Mouse (Mus musculus) forebrain, embryonic 10.5 days (tissue): ENCODE measurements around the gene Mtg1. TPM values are rescaled to one million over a fixed set of nuclear protein-coding genes. Genes with fewer than 3 reads are reported as not detected.

Experiments
- DNase-seq: peaks from one replicate; pipeline ENCODE4 v3.0.0-alpha.2; 2017; ENCODE audit warnings: low spot score; ENCODE audit errors: extremely low spot score
- H3K27ac ChIP-seq: fragments of 300-500 bp; sonication (generic); 2 replicates; pipeline ENCODE4 v1.5.1; 2016; ENCODE audit warnings: mild to moderate bottlenecking
- H3K27me3 ChIP-seq: fragments of 300-500 bp; sonication (generic); 2 replicates; pipeline ENCODE4 v1.6.1; 2016; ENCODE audit warnings: mild to moderate bottlenecking; ENCODE audit not compliant: poor library complexity, severe bottlenecking
- H3K36me3 ChIP-seq: fragments of 300-500 bp; sonication (generic); replicated peaks from 2 replicates; pipeline ENCODE4 v1.6.1; 2016; ENCODE audit warnings: mild to moderate bottlenecking, moderate library complexity
- H3K4me1 ChIP-seq: fragments of 300-500 bp; sonication (generic); 2 replicates; pipeline ENCODE4 v1.6.1; 2016
- H3K4me3 ChIP-seq: fragments of 300-500 bp; sonication (generic); 2 replicates; pipeline ENCODE4 v1.5.1; 2016; ENCODE audit warnings: mild to moderate bottlenecking, moderate library complexity
- H3K9me3 ChIP-seq: fragments of 300-500 bp; sonication (generic); 2 replicates; pipeline ENCODE4 v1.6.1; 2016; ENCODE audit warnings: mild to moderate bottlenecking, moderate library complexity
- WGBS: fragments of 180-500 bp; shearing (Covaris S2); methylation state at CpG from one replicate; pipeline ENCODE4 v1.1.7; 2016; 5-methylcytosine and 5-hydroxymethylcytosine counted together
- polyA plus RNA-seq: library from polyadenylated mRNA; unstranded; fragments of >200 nt; fragmentation: Nextera tagmentation; extraction: Ambion mirVana; gene quantifications from 2 replicates; pipeline ENCODE4 v1.2.1, GENCODE M21; 2016

Gene Mtg1
- polyA plus RNA-seq, 1 experiment from 2014 or later: 33.9 TPM

- Histone ChIP-seq H3K4me1 (peaks cover 9% of the 10 kb centered on the region), H3K27me3 (no peaks in the 10 kb centered on the region), H3K9me3 (no peaks in the 10 kb centered on the region), H3K27ac (no peak overlapping the region), H3K36me3 (peaks cover 10% of the 10 kb centered on the region), H3K4me3 (no peak overlapping the region)
- DNase-seq: no peak
- 90% methylated on average over 5 of the region's 5 CpGs for WGBS
Observed at GRCm38 (mm10) chr7:140135106-140135770, 2.1 kb upstream of the Mtg1 start.

- no peaks in the 10 kb centered on the region for H3K9me3 ChIP-seq
Observed at GRCm38 (mm10) chr7:140138021-140138310, 602 bp downstream of the Mtg1 start.

GRCm38 (mm10) chr7:140141350-140141749 is 4.0 kb downstream of the Mtg1 start:
- Histone ChIP-seq H3K9me3 (no peaks in the 10 kb centered on the region), H3K36me3 (peaks cover 2% of the 10 kb centered on the region; the same call in 1 of the 2 replicates), H3K4me1 (peaks cover 9% of the 10 kb centered on the region), H3K4me3 (no peak overlapping the region), H3K27me3 (no peaks in the 10 kb centered on the region), H3K27ac (no peak overlapping the region)
- DNase-seq: peak; percentile 46
- 8% methylated on average over 14 of the region's 14 CpGs for whole genome bisulfite sequencing

More at GRCm38 (mm10) chr7:140138021-140138310, 602 bp downstream of the Mtg1 start:
- no peaks in the 10 kb centered on the region for H3K27me3 ChIP-seq
- H3K4me3 ChIP-seq: peak overlapping the region; percentile 92
- no peak for DNase-seq
- H3K4me1 ChIP-seq: peaks cover 9% of the 10 kb centered on the region
- H3K36me3 ChIP-seq: 0 out of 2 replicates have a peak, but pooled peaks cover 2% of the 10 kb centered on the region
- H3K27ac ChIP-seq: peak overlapping the region; percentile 93
- 2% methylated on average over 8 of the region's 8 CpGs for WGBS

- DNase-seq: no peak
- H3K4me3 ChIP-seq: no peak overlapping the region
- peaks cover 9% of the 10 kb centered on the region for H3K36me3 ChIP-seq
- no peaks in the 10 kb centered on the region for H3K27me3 ChIP-seq
- no peak overlapping the region for H3K27ac ChIP-seq
- H3K9me3 ChIP-seq: no peaks in the 10 kb centered on the region
- no peaks in the 10 kb centered on the region for H3K4me1 ChIP-seq
- 88% methylated on average over 4 of the region's 4 CpGs for WGBS
Observed at GRCm38 (mm10) chr7:140144550-140144949, 7.2 kb downstream of the Mtg1 start.

GRCm38 (mm10) chr7:140153383-140153782 is 16.0 kb downstream of the Mtg1 start:
- H3K27me3 ChIP-seq: peaks cover 65% of the 10 kb centered on the region
- H3K27ac ChIP-seq: peak overlapping the region; percentile 58; the same call in 1 of the 2 replicates
- WGBS: 13% methylated on average over 28 of the region's 28 CpGs

GRCm38 (mm10) chr7:140153829-140154217 is 16.5 kb downstream of the Mtg1 start:
- peaks cover 24% of the 10 kb centered on the region for H3K4me1 ChIP-seq
- no peaks in the 10 kb centered on the region for H3K9me3 ChIP-seq
- DNase-seq: no peak
- 0 out of 2 replicates have a peak, but pooled peaks cover 2% of the 10 kb centered on the region for H3K36me3 ChIP-seq
- peak overlapping the region; percentile 49 for H3K4me3 ChIP-seq
- 18% methylated on average over 4 of the region's 4 CpGs for WGBS
- no peak overlapping the region for H3K27ac ChIP-seq
- H3K27me3 ChIP-seq: peaks cover 70% of the 10 kb centered on the region

More at GRCm38 (mm10) chr7:140153383-140153782, 16.0 kb downstream of the Mtg1 start:
- DNase-seq: peak; percentile 27
- Histone ChIP-seq H3K4me1 (peaks cover 24% of the 10 kb centered on the region), H3K9me3 (no peaks in the 10 kb centered on the region), H3K4me3 (peak overlapping the region; percentile 40), H3K36me3 (0 out of 2 replicates have a peak, but pooled peaks cover 2% of the 10 kb centered on the region)

GRCm38 (mm10) chr7:140154218-140154927 is 17.0 kb downstream of the Mtg1 start, which contains the start of gene Sprn:
Sprn (minus strand) TSS chr7:140154877.
- Histone ChIP-seq H3K36me3 (0 out of 2 replicates have a peak, but pooled peaks cover 2% of the 10 kb centered on the region), H3K27ac (no peak within 1 kb of the TSS), H3K9me3 (no peaks in the 10 kb centered on the region), H3K27me3 (peaks cover 70% of the 10 kb centered on the region), H3K4me1 (peaks cover 24% of the 10 kb centered on the region), H3K4me3 (peak within 1 kb of the TSS; percentile 49)
- DNase-seq: peak; percentile 25
- WGBS: 2% methylated on average over 28 of the region's 28 CpGs

GRCm38 (mm10) chr7:140160363-140160762 is 23.0 kb downstream of the Mtg1 start:
- Histone ChIP-seq H3K4me1 (no peaks in the 10 kb centered on the region), H3K27me3 (peaks cover 25% of the 10 kb centered on the region), H3K9me3 (no peaks in the 10 kb centered on the region), H3K36me3 (no peaks in the 10 kb centered on the region), H3K27ac (no peak overlapping the region), H3K4me3 (no peak overlapping the region)
- WGBS: 78% methylated on average over 3 of the region's 3 CpGs
- DNase-seq: no peak

- no peak for DNase-seq
- 80% methylated on average over 7 of the region's 7 CpGs for WGBS
- no peaks in the 10 kb centered on the region for H3K36me3 ChIP-seq
Observed at GRCm38 (mm10) chr7:140164664-140165063, 27.3 kb downstream of the Mtg1 start, which contains the start of gene Olfr522. Olfr522 (minus strand) TSS chr7:140164764.

GRCm38 (mm10) chr7:140167950-140168349 is 30.6 kb downstream of the Mtg1 start:
- Histone ChIP-seq H3K27me3 (no peaks in the 10 kb centered on the region), H3K9me3 (no peaks in the 10 kb centered on the region; the same call in 1 of the 2 replicates), H3K27ac (no peak overlapping the region), H3K4me3 (no peak overlapping the region), H3K36me3 (no peaks in the 10 kb centered on the region), H3K4me1 (no peaks in the 10 kb centered on the region)
- whole genome bisulfite sequencing: 76% methylated on average over 1 of the region's 1 CpGs
- no peak for DNase-seq

More at GRCm38 (mm10) chr7:140164664-140165063, 27.3 kb downstream of the Mtg1 start, which contains the start of gene Olfr522:
- Histone ChIP-seq H3K27ac (no peak within 1 kb of the TSS), H3K27me3 (no peaks in the 10 kb centered on the region), H3K4me3 (no peak within 1 kb of the TSS), H3K4me1 (no peaks in the 10 kb centered on the region), H3K9me3 (no peaks in the 10 kb centered on the region)

GRCm38 (mm10) chr7:140169386-140169785 is 32.0 kb downstream of the Mtg1 start:
- no peaks in the 10 kb centered on the region for H3K36me3 ChIP-seq
- no peaks in the 10 kb centered on the region for H3K4me1 ChIP-seq
- H3K4me3 ChIP-seq: no peak overlapping the region
- 85% methylated on average over 4 of the region's 4 CpGs for WGBS
- DNase-seq: no peak
- H3K27me3 ChIP-seq: no peaks in the 10 kb centered on the region
- no peak overlapping the region for H3K27ac ChIP-seq
- no peaks in the 10 kb centered on the region; the same call in 1 of the 2 replicates for H3K9me3 ChIP-seq

GRCm38 (mm10) chr7:140170863-140171262 is 33.5 kb downstream of the Mtg1 start:
- H3K27me3 ChIP-seq: no peaks in the 10 kb centered on the region
- WGBS: 91% methylated on average over 3 of the region's 3 CpGs
- no peak for DNase-seq
- H3K27ac ChIP-seq: no peak overlapping the region
- no peak overlapping the region for H3K4me3 ChIP-seq
- H3K9me3 ChIP-seq: no peaks in the 10 kb centered on the region; the same call in 1 of the 2 replicates
- no peaks in the 10 kb centered on the region for H3K36me3 ChIP-seq
- H3K4me1 ChIP-seq: no peaks in the 10 kb centered on the region

GRCm38 (mm10) chr7:140172936-140173335 is 35.6 kb downstream of the Mtg1 start, which contains the start of gene Olfr523:
Olfr523 (plus strand) TSS chr7:140173217.
- H3K4me3 ChIP-seq: no peak within 1 kb of the TSS
- WGBS: 68% methylated on average over 1 of the region's 1 CpGs
- no peak within 1 kb of the TSS for H3K27ac ChIP-seq
- H3K4me1 ChIP-seq: no peaks in the 10 kb centered on the region
- H3K27me3 ChIP-seq: no peaks in the 10 kb centered on the region
- DNase-seq: no peak
- H3K9me3 ChIP-seq: no peaks in the 10 kb centered on the region; the same call in 1 of the 2 replicates
- H3K36me3 ChIP-seq: no peaks in the 10 kb centered on the region
